Mouse (Mus musculus): ENCODE data around the gene Nme3.

- TF ChIP-seq CTCF (IDR thresholded peaks at IDR 0.05; ENCODE audit: low read depth, low read length) (no peak), POLR2A (IDR thresholded peaks at IDR 0.05; ENCODE audit: insufficient read depth, low read length) (no peak)
These were observed 631 bp downstream of the Nme3 start for GRCm38 (mm10) chr17:24896993-24897269.
